Mouse (Mus musculus): Measurements from ENCODE around the gene Dysf. TPM values are rescaled to one million over a fixed set of nuclear protein-coding genes. Genes with fewer than 3 reads are reported as not detected.

Dysf gene
- total RNA-seq, 2 experiments from 2014 or later, result 92.7 to 95.6 TPM

DNA sequence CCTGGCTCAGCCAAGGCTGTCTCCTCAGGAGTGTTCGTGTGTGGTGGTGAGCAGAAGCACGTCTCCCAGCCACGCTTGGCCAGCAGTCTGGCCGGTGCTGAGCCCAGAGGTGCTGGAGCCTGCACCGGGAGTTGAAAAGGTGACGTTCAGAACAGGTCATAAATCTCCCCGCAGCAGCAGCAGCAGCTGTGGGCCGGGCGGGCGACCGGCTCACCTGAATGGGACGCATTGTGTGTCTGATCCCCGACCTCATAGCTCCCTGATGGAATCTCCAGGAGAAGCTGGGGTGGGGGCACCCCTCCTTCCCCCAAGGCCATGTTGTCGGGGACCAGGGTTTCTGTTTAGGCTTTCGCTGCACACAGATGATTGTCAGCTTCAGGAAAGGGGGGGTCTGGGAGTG lies 93.6 kb downstream of the Dysf start:
- intact Hi-C loops (cut with DNase I; ENCODE audit: low total_unique reads), result no loop called here
- DNase-seq, result no peak

DNA sequence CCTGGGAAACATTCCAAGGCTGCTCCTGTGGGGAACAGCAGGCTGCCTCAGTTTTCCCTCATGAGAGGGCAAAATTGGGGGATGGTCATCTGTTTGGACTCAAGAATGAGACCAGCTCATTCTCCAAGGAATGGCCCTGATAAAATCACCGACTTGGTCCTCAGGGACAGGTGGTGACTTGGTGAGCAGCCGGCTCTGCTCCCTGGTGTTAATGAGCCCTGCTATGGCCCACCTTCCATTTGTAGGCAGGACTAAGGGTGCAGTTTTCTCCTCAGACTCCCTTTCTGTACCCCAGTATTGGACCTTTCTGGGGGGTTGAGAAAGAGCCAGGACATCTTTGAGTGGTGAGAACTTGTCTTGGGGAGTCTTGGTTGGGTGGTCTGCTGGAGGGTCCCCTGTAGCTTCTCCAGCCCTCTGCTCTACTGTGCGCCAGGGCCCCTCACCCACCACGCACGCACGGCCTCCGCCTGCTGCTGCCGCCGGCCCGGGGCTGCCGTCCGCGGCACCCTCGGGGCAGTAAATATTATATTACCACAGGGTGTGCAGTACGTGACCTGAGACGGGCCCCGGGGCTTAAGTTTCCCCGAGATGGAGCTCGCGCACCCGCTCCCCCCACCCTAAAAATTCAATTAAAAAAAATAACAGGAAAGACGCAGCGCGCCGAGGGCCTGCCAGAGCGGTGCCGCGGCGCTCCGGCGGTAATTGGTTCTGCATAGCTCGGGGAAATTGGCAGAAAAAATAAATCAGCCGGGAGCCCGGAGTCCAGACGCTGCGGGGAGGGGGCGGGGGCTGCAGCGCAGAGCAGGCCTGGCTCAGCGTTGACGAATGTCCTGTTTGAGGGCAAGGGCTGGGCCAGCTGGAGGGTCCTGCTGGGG lies 97.0 kb downstream of the Dysf start:
- intact Hi-C loops (cut with DNase I; ENCODE audit: low total_unique reads), result no loop called here

DNA sequence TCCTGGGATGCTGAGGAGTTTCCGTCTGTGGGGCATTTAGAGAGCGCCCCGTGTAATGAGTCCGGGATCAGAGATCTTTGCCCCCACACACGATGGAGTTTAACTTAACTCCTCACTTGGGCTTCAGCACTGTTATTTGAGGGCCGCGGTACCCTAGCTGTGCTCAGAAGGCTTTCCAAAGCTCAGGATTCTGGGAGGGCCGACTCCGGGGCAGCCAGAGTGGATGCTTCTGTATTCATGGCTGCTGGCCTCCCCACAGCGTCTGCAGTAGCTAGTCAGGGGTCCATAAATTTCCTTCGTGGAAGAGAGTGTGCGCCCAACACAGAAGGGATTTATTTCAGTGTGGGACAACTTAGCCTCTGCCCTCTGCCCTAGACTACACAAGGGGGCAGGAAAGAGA lies 97.7 kb downstream of the Dysf start:
- intact Hi-C loops (cut with DNase I; ENCODE audit: low total_unique reads), result no loop called here
- DNase-seq, result no peak

More for the DNA sequence above, 97.0 kb downstream of the Dysf start:
- peak; percentile 50 for DNase-seq

DNA sequence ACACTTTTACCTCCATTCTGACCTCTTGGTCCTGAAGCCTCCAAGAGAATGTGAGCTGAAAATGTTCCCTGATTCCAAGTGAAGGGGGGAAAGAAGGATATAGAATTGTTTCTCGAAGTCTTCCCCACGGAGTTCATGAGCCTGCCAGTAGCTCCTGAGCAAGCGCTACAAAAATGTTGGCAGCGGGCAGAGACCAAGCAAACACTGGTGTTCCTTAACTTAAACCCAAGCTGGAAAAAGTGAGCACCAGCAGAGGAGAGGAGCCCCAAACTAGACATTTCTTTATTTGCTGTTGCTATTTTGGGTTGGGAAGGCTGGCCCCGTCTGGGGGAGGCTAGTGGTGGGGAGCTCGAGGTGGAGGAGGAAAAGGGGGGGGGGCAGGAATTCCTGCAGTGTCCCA lies 102.0 kb downstream of the Dysf start:
- no peak for DNase-seq
- intact Hi-C loops (cut with DNase I; ENCODE audit: low total_unique reads), result no loop called here

DNA sequence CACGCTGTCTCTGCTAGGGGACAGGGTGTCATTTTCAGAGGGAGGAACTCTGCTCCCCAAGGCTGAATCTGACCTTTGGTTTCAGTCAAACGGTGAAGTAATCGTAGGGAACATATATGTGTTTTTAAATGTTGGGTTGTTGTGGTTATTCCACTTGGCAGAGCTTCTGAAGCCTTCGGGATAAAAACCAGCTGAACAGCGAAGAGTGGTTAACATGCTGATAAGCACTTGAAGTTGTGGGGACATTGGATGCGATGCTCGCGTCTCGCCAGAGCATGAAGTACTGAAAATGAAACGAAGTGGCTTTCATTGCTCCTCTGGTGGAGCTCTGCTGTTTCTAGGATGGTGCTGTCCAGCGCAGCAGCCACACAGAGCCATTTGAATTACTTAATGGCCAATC lies 102.7 kb downstream of the Dysf start:
- intact Hi-C loops (cut with DNase I; ENCODE audit: low total_unique reads), result no loop called here
- DNase-seq, result no peak

DNA sequence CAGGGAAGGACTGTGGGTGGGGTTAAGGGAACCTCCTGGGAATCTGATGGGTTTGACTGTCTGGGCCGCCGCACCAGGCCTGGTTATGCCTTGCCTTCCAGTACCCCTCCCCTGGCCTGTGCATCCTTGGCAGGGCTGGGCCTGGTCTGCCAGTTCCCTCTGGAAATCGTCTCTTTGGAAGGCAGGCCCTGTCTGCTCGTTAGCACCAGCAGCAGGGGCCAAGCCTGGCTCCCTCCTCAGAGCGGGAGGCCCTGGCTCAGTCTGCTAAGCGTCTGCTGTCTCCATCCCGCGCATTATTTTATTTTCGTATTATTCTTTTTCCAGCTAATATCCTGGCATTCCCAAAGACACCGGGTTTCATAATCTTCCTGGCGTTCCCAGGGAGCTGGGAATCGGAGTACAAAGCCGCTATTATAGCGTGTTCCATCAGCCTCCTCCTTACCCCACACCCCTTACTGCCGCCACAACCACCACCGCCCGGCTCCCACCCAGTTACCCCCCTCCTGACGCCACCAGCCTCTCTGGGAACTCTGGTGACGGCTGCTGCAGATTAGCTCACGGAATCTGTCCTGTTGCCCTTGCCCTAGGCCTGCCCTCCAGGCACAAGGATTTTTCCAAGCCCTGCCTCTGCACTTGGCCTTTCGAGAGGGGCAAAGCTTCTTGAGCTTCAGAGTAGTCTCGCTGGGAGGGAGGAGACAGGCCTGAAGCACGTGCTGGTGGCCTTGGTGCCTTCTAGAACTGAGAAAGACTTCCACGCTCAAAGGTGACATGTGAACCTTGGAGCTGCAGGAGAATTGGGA lies 111.5 kb downstream of the Dysf start:
- intact Hi-C loops (cut with DNase I; ENCODE audit: low total_unique reads), result no loop called here
- peak; percentile 57 for DNase-seq

DNA sequence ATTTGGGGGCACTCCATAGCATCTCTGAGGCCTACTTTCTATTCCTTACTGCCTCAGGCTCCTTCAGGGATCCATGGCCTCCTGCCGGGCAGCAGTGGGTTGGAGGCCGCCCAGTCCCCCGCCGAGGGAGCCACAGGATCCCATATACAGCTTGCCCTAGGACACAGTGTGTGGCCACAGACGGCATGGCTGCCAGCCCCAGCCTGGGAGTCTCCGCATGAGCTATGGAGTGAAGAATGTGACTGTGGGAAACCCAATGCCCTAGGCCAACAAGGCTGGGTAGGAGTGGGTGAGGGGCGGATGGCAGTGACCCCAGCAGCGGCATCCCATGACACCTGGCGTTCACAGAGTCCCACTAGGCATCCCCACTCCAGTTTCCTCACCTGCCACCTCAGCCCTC lies 116.2 kb downstream of the Dysf start:
- intact Hi-C loops (cut with DNase I; ENCODE audit: low total_unique reads), result no loop called here
- DNase-seq, result peak; percentile 27

DNA sequence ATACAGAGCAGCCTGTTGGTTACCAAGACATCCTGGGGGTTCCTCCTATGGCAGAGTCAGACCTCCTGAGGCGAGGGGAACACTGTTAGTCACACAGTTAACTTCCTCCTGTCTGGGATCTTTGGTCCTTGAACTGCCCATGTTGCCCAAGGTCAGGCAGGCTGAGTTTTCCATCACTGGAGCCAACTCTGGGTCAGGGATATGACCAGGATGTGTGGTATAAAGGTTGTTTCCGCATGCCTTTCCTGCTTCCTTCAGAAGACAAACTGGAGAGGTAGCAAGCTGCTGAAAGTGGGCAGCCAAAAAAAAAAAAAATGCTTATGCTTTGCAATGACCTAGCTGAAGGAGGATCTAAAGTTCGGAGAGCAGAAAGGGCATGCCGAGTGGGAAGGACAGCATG lies 116.7 kb downstream of the Dysf start:
- DNase-seq, result no peak
- intact Hi-C loops (cut with DNase I; ENCODE audit: low total_unique reads), result no loop called here

DNA sequence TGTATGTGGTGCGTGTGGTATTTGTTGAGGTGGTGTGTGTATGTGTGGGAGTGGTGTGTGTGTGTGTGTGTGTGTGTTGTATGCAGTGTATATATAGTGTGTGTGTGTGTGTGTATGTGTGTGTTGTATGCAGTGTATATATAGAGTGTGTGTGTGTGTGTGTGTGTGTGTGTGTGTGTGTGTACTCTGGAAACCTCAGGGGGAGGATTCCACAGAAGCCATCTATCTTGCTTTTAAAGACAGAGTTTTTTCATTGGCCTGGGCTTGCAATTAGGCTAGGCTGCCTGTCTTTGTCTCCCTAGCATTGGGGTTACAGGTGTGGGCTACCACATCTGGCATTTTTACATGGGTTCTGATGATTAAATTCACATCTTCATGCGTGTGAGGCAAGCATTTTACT lies 119.8 kb downstream of the Dysf start:
- no peak for DNase-seq
- intact Hi-C loops (cut with DNase I; ENCODE audit: low total_unique reads), result no loop called here

DNA sequence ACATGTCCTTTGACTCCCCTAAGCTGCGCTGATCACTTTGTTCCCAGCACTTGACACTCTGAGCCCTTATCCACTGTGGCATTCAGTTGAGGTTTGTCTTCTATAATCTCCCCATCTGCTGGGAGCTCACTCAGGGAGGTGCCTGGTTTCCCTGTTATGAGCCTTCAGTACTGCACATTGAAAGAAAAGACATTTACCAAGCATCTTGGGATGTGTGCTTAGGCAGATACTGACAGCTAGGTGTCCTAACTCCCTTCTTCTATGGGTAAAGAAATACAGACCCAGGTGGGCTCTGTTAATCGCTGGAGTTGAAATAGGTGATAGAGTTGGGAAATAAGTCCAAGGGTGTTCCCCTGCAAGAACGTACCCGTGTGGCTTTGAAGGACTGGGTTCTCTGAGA lies 122.5 kb downstream of the Dysf start:
- intact Hi-C loops (cut with DNase I; ENCODE audit: low total_unique reads), result no loop called here
- no peak for DNase-seq

DNA sequence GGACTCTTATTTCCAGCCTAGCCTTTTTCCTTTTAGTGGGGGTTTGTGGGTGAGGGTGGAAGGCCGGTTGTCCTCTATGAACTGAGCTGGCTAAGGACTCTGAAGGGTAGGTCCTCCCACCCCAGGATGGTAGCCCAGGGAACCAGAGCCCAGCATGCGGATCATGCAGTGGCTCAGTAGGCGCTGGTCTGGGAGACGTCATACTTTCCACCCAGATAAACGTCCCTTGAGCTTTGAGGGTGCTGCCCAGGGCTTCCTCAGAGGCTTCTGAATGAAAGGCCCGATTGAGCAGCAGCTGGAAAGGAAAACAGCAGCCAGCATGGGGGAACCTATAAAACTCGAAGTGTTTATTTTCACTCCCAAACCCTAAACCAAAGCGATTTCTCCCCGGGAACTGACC lies 123.1 kb downstream of the Dysf start:
- intact Hi-C loops (cut with DNase I; ENCODE audit: low total_unique reads), result no loop called here
- DNase-seq, result no peak

DNA sequence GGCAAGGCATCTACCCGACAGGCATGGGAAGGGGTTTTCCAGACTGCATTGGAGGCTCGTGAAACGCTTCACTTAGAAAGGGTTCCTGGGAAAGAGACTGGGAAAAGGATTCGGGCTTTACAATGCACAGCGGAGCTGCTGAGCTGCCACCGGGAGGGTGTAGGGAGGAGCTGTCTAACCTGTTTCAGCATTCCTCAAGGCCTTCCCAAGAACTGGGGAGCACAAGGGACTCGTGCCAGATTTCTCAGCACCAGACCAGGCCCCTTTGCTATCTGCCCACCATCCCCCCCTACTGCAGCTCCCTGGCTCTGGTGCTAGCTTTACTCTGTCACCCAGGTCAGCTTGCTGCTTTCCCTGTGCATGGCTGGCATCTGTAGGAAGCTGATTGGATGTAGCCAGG lies 124.7 kb downstream of the Dysf start:
- intact Hi-C loops (cut with DNase I; ENCODE audit: low total_unique reads), result no loop called here
- DNase-seq, result no peak

DNA sequence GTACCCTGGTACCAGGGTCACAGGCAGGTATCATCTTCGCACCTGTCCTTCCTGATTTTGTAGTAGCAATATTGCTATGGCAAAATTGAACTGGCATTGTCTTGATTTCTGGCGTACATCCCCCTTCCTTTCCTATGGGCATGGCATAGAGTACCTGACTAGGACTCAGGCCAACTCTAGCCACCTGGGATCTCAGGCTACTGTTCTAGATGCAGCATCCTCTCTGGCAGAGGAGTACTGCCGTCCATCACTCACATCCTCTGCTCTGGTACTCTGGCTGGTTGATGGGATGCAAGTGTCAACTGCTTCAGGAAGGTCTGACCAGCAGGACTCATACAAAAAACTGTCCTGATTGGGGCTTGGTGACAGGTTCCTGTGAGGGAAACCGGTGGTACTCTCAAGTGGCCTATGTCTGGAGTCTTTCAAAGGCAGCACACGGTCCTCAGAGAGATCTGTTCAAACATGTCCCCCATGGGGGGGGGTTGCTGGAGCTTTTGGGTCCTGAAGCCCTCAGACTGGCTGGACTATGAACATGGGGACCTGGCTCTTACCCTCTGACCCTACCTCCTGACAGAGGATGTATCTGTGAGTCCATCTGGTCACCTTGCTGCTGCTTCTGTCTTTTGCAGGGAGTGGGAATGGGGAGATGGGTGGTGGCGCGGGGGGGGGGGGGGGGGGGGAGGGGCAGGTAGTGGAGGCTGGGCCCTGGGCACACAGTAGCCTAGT lies 125.8 kb downstream of the Dysf start:
- no peak for DNase-seq
- intact Hi-C loops (cut with DNase I; ENCODE audit: low total_unique reads), result no loop called here

DNA sequence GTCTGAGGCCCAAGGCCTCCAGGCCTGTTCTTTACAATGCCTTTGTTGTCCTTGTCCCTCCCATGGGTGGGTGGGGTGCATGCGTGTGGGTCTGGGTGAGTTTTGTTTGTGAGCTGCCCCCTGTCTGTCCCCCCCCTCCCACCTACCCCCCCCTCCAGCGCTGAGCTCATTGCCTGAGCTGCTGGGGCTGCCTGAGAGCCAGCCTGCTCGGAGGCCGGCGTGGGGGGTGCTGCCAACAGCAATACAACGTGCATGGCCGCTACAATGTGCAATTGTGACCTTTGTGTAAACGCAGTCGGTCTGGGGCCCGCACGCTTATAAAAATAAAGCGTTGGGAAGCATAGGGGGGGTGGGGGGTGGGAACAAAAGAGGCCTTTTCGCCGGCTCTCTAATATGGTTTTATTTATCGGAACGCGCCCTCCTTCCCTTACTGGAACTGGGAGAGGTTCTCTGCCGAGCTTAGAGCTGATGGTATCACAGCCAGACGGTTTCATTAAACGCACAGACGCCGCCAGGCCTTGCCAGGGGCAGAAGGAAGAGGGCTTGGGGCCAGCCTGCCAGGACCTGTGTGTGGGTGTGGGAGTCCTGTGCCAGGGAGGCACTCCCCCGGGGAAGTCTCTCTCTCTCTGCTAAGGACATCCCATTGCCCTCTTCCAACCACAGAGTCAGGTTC lies 126.5 kb downstream of the Dysf start:
- no peak for DNase-seq
- intact Hi-C loops (cut with DNase I; ENCODE audit: low total_unique reads), result no loop called here

DNA sequence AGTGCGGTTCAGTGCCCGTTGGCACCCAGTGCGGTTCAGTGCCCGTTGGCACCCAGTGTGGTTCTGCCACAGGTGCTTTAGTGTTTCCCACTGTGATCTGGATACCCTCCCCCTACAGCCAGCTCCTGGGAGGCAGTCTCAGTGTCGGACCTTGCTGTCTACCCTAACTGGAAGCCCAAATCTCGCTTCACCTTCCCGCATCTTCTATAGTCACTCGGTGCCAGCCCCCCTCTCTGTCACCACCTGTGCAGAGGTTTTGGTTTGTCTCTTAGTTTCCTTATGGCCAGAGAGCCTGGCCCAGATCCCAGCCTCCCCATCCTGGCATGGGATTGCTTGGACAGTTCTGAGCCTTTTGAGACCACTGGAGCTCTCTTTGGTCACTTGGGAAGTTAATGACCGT lies 127.3 kb downstream of the Dysf start:
- intact Hi-C loops (cut with DNase I; ENCODE audit: low total_unique reads), result no loop called here
- DNase-seq, result no peak

DNA sequence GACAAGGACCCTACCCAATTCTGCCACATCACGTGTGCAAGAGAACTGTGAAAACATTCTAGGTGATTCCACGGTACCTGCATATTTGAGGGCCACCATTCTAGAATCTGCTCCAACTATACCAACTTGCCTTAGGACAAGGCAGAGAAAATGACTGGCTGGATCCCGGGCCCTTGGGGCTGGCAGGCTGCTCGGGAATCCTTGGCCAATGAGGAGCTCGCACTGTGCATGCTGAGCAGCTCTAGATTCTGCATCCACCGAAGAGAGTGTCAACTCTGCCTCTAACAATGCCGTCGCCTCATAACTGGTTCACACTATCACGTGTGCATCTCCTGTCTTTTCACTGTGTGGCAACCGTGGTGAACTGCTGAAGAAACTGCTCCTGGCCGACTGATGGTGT lies 128.0 kb downstream of the Dysf start:
- intact Hi-C loops (cut with DNase I; ENCODE audit: low total_unique reads), result no loop called here
- DNase-seq, result no peak

DNA sequence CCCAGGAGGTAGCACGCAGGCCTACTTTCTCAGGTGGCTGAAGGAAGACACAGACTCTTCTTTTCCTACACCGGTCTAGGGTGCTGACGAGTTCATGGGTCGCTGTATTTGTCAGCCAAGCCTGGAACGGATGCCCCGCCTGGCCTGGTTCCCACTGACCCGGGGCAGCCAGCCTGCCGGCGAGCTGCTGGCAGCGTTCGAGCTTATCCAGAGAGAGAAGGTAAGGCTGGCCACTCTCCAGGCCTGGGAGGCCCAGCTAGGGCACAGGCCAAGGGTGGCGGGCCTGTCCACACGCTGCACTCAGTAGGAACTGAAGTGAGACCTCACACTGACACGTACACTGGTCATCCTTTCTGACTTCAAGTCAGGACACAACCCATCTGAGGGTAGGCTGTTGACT lies 131.5 kb downstream of the Dysf start:
- intact Hi-C loops (cut with DNase I; ENCODE audit: low total_unique reads), result no loop called here
- peak; percentile 80 for DNase-seq

DNA sequence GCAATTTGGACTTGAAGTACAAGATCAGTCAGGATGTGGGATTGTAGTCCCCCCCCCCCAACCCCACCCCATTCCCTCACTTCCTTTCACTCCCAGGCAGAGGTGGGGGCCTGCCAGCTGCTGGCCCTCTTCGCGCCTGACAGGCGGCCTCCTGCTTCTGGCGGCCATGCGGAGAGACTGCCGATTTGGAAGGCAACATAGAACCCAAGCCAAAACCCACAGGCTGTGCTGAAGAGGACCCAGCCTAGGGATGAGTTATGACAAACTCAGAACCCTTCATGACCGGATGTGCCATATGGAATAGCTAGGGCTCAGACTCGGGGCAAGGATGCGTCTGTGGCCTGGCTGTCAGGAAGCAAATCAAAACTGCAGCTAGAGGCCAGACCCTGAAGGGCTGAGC lies 134.1 kb downstream of the Dysf start:
- intact Hi-C loops (cut with DNase I; ENCODE audit: low total_unique reads), result no loop called here

DNA sequence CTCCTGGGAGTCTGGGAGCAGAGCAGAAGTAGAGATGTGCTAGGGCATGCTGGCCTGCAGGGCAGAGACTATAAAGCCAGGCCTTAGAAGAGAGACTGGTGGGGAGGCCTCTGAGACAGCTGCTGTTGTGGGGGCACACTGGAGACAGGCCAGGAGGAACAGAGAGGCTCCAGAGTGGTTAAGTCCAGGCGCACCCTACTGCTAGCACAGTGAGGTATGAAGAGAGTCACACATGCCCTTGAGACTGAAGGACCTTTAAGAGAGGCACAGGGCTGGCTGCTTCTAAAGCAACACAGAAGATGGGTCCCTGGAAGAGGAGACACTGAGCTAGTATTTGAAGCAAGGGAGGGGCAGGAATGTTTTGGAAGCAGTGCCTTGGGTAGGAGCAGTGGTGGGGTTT lies 134.9 kb downstream of the Dysf start:
- no peak for DNase-seq
- intact Hi-C loops (cut with DNase I; ENCODE audit: low total_unique reads), result no loop called here

More for the DNA sequence above, 134.1 kb downstream of the Dysf start:
- peak; percentile 44 for DNase-seq

DNA sequence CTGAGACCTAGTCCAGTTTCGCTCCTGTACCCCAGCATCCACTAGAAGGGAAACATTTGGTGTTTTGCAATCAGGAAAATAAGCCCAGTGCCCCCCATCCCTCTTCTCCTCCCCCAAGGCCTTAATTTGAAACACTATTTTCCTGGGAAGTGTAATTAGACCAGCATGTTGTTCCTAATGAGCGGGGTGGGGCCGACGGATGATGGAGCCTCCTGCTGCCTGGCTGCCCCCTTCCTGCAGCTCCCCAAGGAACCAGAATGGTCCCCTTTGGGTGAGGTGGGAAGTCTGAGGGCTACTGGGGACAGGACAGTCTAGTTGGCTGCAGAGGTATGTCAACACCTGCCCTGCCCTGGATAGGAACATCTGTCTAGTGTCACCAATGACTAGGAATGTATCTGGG lies 136.0 kb downstream of the Dysf start:
- intact Hi-C loops (cut with DNase I; ENCODE audit: low total_unique reads), result no loop called here

More for the DNA sequence above, 136.0 kb downstream of the Dysf start:
- DNase-seq, result no peak

Measured in gastrocnemius, postnatal 14 days (tissue).